Mouse (Mus musculus): ENCODE data around the gene Card14.

- no peak for TF ChIP-seq POLR2A (IDR thresholded peaks at IDR 0.05; ENCODE audit: borderline replicate concordance, extremely low read depth, insufficient read depth, insufficient read length, poor library complexity, severe bottlenecking)
- TF ChIP-seq CTCF (IDR thresholded peaks at IDR 0.05; ENCODE audit: borderline replicate concordance, extremely low read depth, insufficient read depth, insufficient read length), result no peak
Observed at GRCm38 (mm10) chr11:119394210-119394609, 86.6 kb downstream of the Card14 start.

Measured in brain, embryonic 14.5 days (tissue).